Mouse (Mus musculus) right cerebral cortex, adult 18-20 months (tissue): ENCODE results near the gene Zfp114.

Experiments used
- DNase-seq: peaks from one replicate; pipeline ENCODE4 v3.0.0; 2022; ENCODE audit warnings: mixed read lengths

Gene Zfp114

DNA sequence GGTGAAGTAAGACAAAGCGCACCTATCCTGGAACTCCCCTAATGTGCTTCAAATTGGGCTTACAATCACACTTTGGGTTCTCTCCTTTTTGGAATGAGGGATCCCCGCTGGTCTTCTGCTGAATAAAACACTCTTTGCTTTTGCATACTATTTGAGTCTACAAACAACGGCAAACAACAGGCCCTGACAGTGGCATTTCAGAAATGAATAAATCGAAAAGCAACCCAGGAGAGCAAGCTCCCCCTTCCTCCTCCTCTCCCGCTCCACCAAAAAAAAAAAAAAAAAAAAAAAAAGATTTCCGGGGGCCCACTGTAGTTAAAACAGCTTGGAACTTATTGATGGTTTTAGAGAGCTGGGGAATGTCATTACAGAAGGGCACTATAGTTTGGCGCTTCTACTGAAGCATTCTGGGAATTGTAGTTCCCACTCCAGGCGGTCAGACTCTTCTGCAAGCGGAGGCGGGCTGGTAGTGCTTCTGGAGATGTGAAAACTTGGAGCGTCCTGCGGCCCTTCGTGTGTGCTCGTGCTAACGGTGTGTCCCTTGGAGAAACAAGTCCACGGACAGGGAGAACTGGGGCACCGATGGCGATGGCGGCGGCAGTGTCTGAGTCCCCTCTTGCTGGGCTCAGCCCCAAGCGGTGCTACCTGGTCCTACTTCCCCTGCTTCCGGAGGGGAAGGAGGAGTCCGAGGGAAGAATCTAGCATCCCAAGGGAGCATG lies at the start of gene Zfp114:
Gene Zfp114, plus strand, starts transcription at position 443 of the 719 bp plus-strand sequence.
- DNase-seq = peak; percentile 67

DNA sequence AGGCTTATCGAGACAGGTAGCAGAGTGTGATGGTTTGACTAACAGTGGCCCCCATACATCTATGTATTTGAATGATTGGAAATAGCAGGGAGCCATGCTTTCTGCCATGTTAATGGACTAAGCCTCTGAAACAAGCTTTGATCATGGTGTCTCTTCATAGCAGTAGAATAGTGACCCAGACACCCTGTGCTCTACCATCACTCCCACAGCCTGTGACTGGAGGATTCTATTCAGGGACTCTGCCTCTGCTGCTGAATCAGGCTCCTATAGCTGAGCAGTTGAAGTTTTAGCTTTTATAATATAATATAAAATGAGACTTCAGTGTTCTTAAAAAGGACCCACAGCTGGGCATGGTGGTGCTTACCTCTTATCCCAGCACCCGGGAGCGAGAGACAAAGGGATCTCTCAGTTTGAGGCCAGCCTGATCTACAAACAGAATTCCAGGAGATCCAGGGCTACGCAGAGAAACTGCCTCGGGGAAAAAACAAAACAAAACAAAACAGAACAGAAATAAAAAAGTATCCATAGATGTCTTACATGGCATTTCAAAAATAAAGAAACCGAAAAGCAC lies 41.4 kb upstream of the Zfp114 start:
- DNase-seq = no peak

DNA sequence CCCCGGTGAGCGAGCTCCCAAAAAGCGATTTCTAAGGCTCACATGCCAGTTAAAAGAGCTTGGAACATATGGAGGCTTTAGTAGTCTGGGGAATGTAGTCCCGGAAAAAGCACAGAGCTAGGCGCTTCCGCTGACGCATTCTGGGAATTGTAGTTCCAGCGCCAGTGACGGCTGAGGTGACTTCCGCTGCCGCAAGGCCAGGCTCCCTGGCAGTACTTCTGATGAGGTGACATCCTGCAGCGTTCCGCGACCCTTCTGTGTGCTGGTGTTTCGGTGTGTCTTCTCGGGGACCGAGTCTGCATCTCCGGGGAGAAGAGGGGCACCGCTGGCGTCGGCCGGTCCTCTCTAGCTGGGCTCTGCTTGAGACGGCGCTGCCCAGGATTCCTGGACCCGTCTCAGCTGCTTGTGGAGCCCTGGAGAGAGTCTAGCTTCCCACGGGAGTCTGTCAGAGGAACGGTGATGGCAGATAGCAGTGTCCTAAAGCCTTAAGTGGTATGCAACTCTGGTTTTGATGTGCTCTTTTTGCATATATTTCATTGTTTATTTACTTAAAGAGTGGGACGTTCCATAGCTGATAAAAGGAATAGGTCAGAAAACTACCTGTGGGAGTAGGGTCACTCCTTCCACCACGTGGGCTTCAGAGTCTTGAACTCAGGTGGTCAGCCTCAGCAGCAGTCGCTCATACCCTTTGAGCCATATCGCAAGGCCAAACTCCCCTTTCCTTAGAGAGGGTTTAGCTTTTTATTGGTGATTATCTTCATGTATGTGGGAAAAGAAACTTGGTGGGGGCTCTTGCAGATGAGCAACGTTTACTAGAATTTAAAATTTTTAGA lies 40.6 kb upstream of the Zfp114 start, which contains the start of gene Zfp235:
Gene Zfp235, plus strand, starts transcription at position 174 of the 833 bp plus-strand sequence.
- DNase-seq = peak; percentile 94

DNA sequence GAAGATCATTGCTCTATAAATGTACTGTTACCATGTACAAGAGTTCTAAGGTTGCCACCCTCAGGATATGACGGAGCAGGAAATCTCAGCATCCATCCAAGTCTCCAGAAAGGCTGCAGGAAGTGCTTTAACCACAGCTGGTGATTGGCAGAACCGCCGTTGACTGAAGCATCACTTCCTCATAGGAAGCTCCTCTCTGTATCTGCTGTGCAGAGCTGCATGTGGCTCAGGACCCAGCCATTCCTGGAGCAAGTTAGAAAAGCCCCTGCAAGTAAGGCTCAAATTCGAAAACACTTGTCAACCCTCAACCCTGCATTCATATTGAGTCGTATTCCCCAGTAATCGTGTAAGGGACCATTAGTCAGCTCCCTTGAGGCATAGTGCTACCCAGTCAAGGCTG lies 32.3 kb upstream of the Zfp114 start:
- no peak for DNase-seq

- no peak for DNase-seq
These were observed 21.6 kb upstream of the Zfp114 start for GRCm38 (mm10) chr7:24153272-24153671.

DNA sequence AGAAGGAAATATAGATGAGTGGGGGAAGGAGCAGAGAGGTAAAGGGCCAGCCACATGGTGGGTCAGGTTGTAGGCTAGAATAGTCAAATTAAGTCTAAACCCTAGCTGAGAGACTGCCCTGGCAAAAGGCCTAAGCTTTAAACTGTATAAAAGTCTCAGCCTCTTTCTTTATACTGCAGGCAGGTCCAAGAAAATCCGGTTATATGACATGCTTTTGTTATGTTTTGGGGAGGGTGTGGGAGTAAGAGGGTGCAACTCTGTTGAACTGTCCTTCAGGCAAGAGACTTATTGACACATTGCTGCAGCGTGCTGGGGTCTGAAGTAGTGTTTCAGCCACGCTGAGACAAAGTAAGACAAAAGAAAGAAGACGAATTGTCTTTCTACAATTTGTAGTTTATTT lies 2.7 kb upstream of the Zfp114 start:
- no peak for DNase-seq

- DNase-seq = no peak
These were observed 464 bp downstream of the Zfp114 start for GRCm38 (mm10) chr7:24175337-24175711.

- no peak for DNase-seq
These were observed 12.8 kb downstream of the Zfp114 start for GRCm38 (mm10) chr7:24187611-24188010.

DNA sequence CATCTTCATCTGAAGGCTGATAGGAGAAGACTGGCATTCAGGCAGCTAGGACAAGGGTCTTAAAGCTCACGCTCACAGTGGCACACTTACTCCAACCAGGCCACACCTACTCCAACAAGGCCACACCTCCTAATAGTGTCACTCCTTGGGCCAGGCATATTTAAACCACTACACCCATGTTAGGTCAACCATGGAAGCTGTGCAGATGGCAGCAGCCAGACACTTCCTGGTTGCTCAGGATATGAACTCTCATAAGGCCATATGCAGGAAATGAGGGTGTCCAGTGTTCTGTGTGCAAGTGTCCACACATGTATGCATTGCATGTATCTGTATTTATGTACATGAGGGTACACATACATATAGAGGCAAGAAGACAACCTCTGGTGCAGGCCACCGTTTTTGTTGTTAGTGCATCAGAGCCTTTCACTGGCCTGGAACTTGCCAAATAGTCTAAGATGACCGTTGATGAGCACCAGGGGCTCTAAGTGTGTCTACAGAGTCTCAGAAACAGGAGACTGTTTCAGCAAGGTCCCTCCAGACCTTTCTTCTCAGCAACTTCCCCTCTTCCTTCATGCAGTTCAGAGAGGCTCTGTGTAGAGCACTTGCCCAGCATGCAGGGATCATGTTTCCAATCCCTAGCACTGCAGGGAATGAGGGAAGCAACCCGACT lies 14.2 kb downstream of the Zfp114 start:
- no peak for DNase-seq

DNA sequence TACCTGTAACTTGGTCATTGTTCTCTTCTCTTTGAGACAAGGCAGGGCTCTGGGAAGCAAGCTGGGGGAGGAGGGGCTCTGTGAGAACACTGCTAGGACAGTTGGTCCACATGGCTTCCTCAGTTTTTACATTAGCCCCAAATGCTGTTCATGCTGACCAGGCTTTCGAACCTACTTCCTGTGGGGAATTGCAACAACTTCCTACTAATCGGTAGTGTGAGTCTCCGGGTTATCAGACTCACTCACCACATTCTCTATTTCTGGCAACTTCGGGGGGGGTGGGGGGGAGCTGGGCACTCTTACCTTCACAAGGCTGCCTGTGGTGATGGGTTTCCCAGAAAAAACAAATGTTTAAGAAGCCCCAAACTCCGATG lies 14.7 kb downstream of the Zfp114 start:
- DNase-seq = no peak

GRCm38 (mm10) chr7:24191361-24191760 lies 16.5 kb downstream of the Zfp114 start:
- DNase-seq = no peak

DNA sequence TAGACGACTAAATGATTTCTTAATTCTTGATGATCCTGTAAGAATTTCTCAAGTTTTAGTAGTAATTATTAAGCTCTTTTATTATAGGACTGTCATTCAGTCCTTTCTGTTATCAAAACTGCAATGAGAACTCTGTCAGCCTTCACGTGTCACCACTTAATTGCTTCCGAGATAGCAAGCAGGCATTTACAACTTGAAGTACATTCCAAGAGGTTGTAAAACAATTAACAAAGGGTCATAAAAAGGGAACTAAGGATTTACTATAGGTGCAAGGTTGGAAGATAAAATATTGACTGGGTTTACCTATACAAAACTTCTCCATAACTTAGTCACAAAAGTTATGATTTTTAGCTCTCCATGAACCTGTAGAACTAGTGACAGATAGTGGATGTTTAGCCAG lies 18.3 kb downstream of the Zfp114 start:
- DNase-seq = no peak

DNA sequence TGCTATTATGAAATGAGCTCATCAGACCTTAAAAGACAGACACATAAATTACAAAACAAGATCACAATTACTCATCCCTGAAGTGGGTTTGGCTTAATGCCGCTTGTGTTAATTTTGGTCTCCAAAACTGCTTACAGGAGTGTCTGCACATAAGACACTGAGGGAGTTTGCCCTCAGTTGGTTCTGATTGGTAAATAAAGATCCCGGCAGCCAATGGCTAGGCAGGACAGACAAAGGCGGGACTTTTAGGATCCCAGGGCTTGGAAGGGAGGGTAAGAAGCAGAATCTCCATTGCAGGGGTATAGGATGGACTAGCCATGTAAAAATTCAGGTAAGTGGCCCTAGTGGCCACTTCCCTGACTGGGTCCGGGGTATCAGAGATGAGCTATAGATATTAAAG lies 22.1 kb downstream of the Zfp114 start:
- DNase-seq = no peak

DNA sequence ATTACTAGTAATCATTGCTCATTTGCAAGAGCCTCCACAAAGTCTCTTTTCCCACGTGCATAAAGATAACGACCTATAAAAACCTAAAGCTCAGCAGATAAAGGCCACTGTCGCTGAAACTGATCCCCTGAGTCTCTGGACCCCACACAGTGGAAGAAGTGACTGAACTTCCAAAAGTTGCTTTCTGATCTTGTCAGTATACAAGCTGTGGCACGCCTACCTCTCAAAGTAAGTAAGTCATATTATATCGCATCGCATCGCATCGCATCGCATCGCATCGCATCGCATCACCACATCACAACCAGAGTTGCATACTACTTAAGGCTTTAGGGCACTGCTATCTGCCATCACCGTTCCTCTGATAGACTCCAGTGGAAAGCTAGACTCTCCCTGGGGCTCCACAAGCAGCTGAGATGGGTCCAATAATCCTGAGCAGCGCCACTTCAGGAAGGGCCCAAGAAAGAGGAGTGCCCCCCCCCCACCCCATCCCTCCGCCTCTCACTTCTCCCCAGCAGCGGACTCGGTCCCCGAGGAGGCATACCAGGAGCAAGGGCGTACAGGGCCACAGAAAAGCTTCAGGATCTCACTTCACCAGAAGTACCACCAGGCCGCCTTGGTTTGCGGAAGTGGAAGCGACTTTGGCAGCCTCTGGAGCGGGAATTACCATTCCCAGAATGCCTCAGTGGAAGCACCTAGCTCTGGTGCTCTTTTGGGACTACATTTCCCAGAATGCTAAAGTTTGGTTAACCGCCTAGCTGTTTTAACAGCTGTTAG lies 32.8 kb downstream of the Zfp114 start:
- DNase-seq = peak; percentile 80

- DNase-seq = no peak
These were observed 33.5 kb downstream of the Zfp114 start for GRCm38 (mm10) chr7:24208282-24208886.

DNA sequence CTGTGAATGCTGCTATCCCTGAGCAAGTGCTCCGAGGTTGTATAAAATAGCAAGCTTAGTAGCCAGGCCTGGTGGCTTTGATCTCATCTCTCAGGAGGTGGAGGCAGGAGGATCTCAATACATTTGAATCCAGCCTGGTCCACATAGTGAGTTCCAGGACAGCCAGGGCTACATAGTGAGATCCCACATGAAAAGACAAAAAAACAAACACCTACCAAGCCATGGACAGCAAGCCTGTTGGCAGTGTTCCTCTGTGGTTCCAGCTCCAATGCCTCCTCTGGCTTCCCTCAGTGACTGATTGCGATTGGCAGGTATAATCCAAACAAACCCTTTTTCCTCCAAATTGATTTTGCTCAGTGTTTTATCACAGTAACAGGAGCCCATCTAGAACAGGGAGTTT lies 35.4 kb downstream of the Zfp114 start:
- no peak for DNase-seq

DNA sequence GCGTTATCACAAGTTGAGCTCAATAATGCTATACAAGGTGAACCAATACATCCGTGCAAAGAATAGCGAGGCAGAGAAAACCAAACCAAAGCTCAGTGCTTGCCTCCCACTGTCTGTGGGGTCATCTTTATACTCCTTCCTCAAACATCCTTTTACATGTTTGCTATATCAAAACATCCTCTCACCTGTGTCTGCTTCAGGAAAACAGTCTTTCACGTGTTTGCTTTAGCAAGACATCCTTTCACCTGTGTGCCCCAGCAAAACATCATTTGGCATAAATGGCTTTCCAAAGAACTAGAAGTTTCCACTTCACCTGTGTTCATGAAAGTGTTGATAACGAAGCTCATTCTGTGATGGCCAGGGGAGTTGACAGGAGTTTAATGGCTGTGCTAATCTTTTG lies 36.5 kb downstream of the Zfp114 start, which contains the start of gene Zfp111:
Gene Zfp111, minus strand, starts transcription at position 101 of the 400 bp plus-strand sequence.
- no peak for DNase-seq
